Mouse (Mus musculus): ENCODE measurements around the gene Gale. TPM values are rescaled to one million over a fixed set of nuclear protein-coding genes. Genes with fewer than 3 reads are reported as not detected.

Gale gene
- total RNA-seq, 2 experiments from 2014 or later, result 22.6 to 23.8 TPM

DNA sequence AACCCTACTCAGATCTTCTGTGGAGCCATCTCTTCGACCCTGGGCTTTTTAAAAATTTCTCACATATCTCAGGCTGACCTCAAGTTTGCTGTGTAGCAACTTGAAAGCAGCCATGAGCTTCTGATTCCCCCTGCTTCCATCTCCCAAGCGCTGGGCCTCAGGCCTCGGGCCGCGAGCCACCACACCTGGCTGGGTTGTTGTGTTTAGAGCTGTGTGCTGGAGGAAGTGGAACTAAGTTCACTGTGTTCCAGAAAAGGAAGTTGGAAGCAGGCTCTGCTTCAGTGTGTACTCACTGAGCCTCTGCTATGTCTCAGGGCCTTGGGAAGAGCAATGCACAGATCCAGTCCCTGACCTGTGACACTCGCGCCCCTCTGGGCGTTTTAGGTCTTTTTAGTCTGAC lies 15.4 kb upstream of the Gale start:
- no peak for TF ChIP-seq CTCF (conservative IDR thresholded peaks at IDR 0.05)
- no peak overlapping the region; the same call in 1 of the 2 replicates for H3K27ac ChIP-seq
- no peak for DNase-seq (ENCODE audit: low spot score in 2 of 2)
- no peak overlapping the region for H3K4me3 ChIP-seq

- Histone ChIP-seq H3K27ac (peak overlapping the region; percentile 64; the same call in 1 of the 2 replicates), H3K4me3 (no peak overlapping the region; the same call in 1 of the 2 replicates)
- no peak for TF ChIP-seq CTCF (conservative IDR thresholded peaks at IDR 0.05)
- no peak for DNase-seq (ENCODE audit: low spot score in 2 of 2)
These were observed 14.1 kb upstream of the Gale start for GRCm38 (mm10) chr4:135949475-135949874.

- Histone ChIP-seq H3K4me3 (no peak overlapping the region), H3K27ac (peak overlapping the region; percentile 64)
- TF ChIP-seq CTCF (conservative IDR thresholded peaks at IDR 0.05), result no peak
- DNase-seq (ENCODE audit: low spot score in 2 of 2), result no peak
These were observed 13.6 kb upstream of the Gale start for GRCm38 (mm10) chr4:135949911-135950310.

DNA sequence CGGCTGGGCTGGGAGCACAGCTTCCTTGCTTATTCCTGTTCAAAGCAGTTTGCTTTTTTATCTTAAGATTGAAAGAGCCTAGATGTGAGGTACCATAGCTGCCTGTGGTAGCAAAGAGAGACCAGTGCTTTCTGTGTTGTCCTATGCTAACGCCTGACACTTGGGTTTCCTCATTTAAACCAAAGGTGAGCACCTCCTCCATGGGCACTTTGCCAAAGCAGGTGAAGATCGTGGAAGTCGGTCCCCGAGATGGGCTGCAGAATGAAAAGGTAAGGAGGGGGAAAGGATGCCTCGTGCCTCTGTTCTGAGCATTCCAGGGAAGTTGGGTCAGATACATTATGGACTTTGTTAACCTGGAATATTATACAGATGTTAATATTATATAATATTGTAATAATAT lies 13.2 kb upstream of the Gale start:
- Histone ChIP-seq H3K27ac (peak overlapping the region; percentile 64), H3K4me3 (no peak overlapping the region)
- no peak for TF ChIP-seq CTCF (conservative IDR thresholded peaks at IDR 0.05)
- no peak for DNase-seq (ENCODE audit: low spot score in 2 of 2)

DNA sequence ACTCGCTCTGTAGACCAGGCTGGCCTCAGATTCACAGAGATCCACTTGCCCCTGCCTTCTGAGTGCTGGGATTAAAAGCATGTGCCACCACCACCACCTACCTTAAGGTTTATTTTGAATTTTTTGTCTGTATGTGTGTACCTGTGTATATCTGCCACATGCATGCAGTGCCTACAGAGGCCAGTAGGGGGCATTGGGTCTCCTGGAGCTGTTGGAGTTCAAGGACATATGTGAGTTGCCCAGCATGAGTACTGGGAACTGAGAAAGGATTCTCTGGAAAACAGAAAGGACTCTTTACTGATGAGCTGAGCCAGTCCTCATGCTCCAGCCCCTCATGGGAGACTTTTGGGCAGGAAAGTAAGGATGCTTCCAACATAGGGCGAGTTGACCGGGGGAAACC lies 12.0 kb upstream of the Gale start:
- DNase-seq (ENCODE audit: low spot score in 2 of 2), result no peak
- TF ChIP-seq CTCF (conservative IDR thresholded peaks at IDR 0.05), result peak; percentile 61
- H3K27ac ChIP-seq, result no peak overlapping the region
- no peak overlapping the region for H3K4me3 ChIP-seq

DNA sequence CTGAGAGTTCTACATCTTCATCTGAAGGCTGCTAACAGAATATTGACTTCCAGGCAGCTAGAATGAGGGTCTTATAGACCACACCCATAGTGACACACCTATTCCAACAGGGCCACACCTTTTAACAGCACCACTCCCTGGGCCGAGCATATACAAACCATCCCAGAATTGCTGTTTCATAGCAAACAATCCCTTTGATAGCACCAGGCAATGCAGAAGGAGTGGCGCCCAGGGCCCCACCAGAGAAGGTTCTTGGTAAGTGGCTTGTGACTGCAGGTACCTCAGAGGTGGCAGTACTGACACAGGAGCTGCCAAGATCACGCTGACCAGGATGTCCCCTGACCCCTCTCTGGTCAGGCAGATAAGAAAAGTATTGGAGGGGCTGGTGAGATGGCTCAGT lies 10.3 kb upstream of the Gale start:
- Histone ChIP-seq H3K4me3 (no peak overlapping the region), H3K27ac (no peak overlapping the region)
- DNase-seq (ENCODE audit: low spot score in 2 of 2), result no peak
- no peak for TF ChIP-seq CTCF (conservative IDR thresholded peaks at IDR 0.05)

GRCm38 (mm10) chr4:135954241-135954640 lies 9.3 kb upstream of the Gale start:
- DNase-seq (ENCODE audit: low spot score in 2 of 2), result peak; percentile 63 to 81
- no peak overlapping the region for H3K27ac ChIP-seq
- peak; percentile 96 for TF ChIP-seq CTCF (conservative IDR thresholded peaks at IDR 0.05)
- H3K4me3 ChIP-seq, result no peak overlapping the region

- no peak for TF ChIP-seq CTCF (conservative IDR thresholded peaks at IDR 0.05)
- Histone ChIP-seq H3K4me3 (no peak overlapping the region), H3K27ac (no peak overlapping the region)
- DNase-seq (ENCODE audit: low spot score in 2 of 2), result no peak
These were observed 7.6 kb upstream of the Gale start for GRCm38 (mm10) chr4:135955886-135956285.

DNA sequence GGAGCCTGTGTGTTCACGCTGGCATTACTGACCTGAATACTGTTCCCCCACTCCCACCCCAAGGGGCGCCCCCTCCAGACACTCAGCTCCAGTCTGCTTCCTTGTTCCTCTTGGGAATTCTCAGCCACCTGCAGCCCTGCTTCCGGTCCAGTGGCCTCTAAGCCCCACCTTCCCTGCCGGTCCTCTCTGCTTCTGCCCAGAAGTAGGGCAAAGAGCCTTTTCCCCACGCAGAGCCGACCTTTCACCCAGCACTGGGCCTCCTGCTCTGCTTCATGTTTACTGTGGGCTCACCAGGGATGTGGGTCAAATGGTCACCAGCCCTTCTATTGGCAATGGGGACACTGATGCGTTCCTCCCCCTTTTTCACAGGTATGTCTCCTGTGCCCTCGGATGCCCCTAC lies 5.2 kb upstream of the Gale start:
- H3K4me3 ChIP-seq, result no peak overlapping the region
- no peak for TF ChIP-seq CTCF (conservative IDR thresholded peaks at IDR 0.05)
- no peak for DNase-seq (ENCODE audit: low spot score in 2 of 2)
- no peak overlapping the region for H3K27ac ChIP-seq

DNA sequence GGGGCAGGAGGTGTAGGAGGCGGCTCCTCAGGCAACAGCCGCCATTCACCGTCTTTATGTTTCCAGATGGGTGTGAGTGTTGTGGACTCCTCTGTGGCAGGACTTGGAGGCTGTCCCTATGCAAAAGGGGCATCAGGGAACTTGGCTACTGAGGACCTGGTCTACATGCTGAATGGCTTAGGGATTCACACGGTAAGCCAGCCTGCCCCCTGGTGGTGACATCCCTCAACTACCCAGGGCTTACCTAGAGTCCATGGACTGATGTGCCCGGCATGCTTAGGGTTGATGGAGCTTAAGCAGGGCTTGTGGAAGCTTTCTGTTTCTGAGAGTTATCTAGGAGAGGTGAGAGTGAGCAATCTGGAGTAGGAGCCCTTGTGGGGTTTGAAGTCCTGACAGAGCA lies 2.8 kb upstream of the Gale start:
- peak; percentile 96 for TF ChIP-seq CTCF (conservative IDR thresholded peaks at IDR 0.05)
- DNase-seq (ENCODE audit: low spot score in 2 of 2), result peak; percentile 61 to 82
- H3K4me3 ChIP-seq, result no peak overlapping the region
- no peak overlapping the region for H3K27ac ChIP-seq

DNA sequence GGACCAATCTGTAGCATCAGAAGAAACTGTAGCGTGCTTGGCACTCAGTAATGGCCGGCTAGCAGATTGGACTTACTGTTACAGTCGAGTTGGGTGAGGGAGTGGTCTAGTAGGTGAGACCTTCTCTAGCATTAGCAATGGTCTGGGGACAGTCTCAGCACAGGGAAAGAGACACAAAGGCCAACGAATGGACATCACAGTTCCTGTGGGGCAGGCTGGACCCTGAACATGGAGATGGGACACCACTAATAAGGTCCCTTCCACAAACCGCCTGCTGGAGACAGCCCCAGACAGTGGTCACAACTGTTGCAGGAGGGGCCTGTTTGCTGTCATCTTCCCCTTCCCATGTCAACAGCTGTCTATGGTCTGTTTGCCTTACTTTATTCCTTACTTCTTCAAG lies 1.8 kb upstream of the Gale start:
- Histone ChIP-seq H3K27ac (0 out of 2 replicates have a peak overlapping the region, but pooled peaks have one; percentile 97), H3K4me3 (no peak overlapping the region)
- TF ChIP-seq CTCF (conservative IDR thresholded peaks at IDR 0.05), result no peak
- no peak for DNase-seq (ENCODE audit: low spot score in 2 of 2)

GRCm38 (mm10) chr4:135962198-135962597 lies 1.3 kb upstream of the Gale start:
- H3K27ac ChIP-seq, result peak overlapping the region; percentile 97
- H3K4me3 ChIP-seq, result no peak overlapping the region
- no peak for DNase-seq (ENCODE audit: low spot score in 2 of 2)
- TF ChIP-seq CTCF (conservative IDR thresholded peaks at IDR 0.05), result no peak

DNA sequence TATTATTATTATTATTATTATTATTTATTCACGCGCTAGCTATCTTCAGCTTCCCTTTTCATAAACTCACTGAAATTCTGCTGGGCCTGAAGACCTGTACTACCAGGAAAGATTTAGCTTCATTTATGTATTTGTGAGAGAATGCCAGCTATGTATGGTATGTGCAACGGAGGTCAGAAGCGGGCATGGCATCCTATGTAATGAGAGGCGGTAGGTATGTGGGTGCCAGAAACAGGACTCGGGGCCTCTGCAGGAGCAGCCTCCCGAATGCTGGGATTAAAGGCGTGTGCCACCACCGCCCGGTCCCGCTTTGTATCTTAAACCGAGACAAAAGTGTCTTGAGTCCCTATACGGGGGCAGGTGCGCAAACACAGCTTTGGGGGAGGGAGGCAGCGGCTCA lies 581 bp upstream of the Gale start:
- no peak for TF ChIP-seq CTCF (conservative IDR thresholded peaks at IDR 0.05)
- DNase-seq (ENCODE audit: low spot score in 2 of 2), result no peak
- Histone ChIP-seq H3K27ac (peak overlapping the region; percentile 97), H3K4me3 (peak overlapping the region; percentile 84)

DNA sequence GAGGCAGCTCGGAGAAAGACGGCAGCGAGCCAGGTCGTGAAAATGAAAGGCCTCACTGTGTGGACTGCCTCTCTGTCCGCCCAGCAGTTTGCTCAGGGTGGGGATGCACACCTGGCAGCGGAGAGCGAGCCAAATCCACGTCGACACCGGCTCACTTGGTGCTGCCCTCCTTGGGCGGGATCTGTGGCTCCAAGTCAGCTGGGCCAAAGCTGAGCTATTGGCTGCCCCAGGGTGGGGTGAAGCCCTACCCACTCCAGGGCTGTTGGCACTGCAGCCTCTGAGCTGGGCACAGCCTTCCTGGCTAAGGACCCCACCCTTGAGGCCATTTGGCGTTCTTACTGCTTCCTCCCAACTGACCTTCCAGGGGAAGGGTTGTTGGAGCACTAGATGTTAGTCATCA lies 899 bp downstream of the Gale start:
- Histone ChIP-seq H3K4me3 (peak overlapping the region; percentile 84), H3K27ac (peak overlapping the region; percentile 97)
- DNase-seq (ENCODE audit: low spot score in 2 of 2), result peak; percentile 46 to 60
- TF ChIP-seq CTCF (conservative IDR thresholded peaks at IDR 0.05), result no peak

DNA sequence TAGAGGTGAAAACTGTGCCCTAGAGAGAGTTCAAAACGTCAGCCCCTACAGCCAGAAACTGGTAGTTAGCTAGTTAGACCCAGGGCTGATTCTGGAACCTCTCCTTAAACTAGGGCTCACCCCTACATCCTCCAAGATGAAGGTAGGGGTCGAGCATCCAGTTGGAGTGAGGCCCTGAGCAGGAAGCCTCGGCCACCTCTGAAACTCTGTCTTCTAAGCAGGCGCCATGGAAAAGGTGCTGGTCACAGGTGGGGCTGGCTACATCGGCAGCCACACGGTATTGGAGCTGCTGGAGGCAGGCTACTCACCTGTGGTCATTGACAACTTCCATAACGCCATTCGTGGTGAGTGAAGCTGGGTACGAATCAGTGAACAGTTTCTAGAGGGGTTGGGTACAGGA lies 1.6 kb downstream of the Gale start:
- peak overlapping the region; percentile 97; the same call in 1 of the 2 replicates for H3K27ac ChIP-seq
- no peak for DNase-seq (ENCODE audit: low spot score in 2 of 2)
- no peak for TF ChIP-seq CTCF (conservative IDR thresholded peaks at IDR 0.05)
- H3K4me3 ChIP-seq, result no peak overlapping the region

Measured in layer of hippocampus, adult 2 months (tissue).